Mouse (Mus musculus): ENCODE measurements around the gene Zbtb44. TPM values are rescaled to one million over a fixed set of nuclear protein-coding genes. Genes with fewer than 3 reads are reported as not detected.
"Not testable (repeated sequence)": the region's sequence is repeated elsewhere in the genome, so short reads cannot be mapped to it uniquely, and the experiment has no call there.

Zbtb44 gene
- total RNA-seq (2022), result 10 to 100 TPM; 35.1 to 50.5 (median 43.0) TPM

GRCm38 (mm10) chr9:31030532-31031413 lies at the start of gene Zbtb44:
Zbtb44 (plus strand) TSS chr9:31030644.
- DNase-seq (ENCODE audit: low spot score in 2 of 2), result peak in 1 of 2 experiments; percentile 41

- no peak for DNase-seq (ENCODE audit: low spot score in 2 of 2)
These were observed 44.7 kb upstream of the Zbtb44 start for GRCm38 (mm10) chr9:30985782-30986181.

- DNase-seq (ENCODE audit: low spot score in 2 of 2), result no peak
These were observed 37.3 kb upstream of the Zbtb44 start for GRCm38 (mm10) chr9:30993106-30993505.

GRCm38 (mm10) chr9:30996590-30997562 lies 33.6 kb upstream of the Zbtb44 start:
- DNase-seq (ENCODE audit: low spot score in 2 of 2), result no peak

GRCm38 (mm10) chr9:31000641-31001040 lies 29.8 kb upstream of the Zbtb44 start:
- DNase-seq (ENCODE audit: low spot score in 2 of 2), result no peak

- DNase-seq (ENCODE audit: low spot score in 2 of 2), result no peak
These were observed 27.9 kb upstream of the Zbtb44 start for GRCm38 (mm10) chr9:31002528-31002927.

- DNase-seq (ENCODE audit: low spot score in 2 of 2), result no peak
These were observed 21.1 kb upstream of the Zbtb44 start for GRCm38 (mm10) chr9:31009334-31009733.

GRCm38 (mm10) chr9:31010040-31010439 lies 20.4 kb upstream of the Zbtb44 start:
- DNase-seq (ENCODE audit: low spot score in 2 of 2), result no peak

GRCm38 (mm10) chr9:31010749-31011148 lies 19.7 kb upstream of the Zbtb44 start:
- peak; percentile 12 to 13 for DNase-seq (ENCODE audit: low spot score in 2 of 2)

GRCm38 (mm10) chr9:31011533-31011932 lies 18.9 kb upstream of the Zbtb44 start:
- DNase-seq (ENCODE audit: low spot score in 2 of 2), result no peak

- no peak for DNase-seq (ENCODE audit: low spot score in 2 of 2)
These were observed 17.8 kb upstream of the Zbtb44 start for GRCm38 (mm10) chr9:31012674-31013073.

- no peak for DNase-seq (ENCODE audit: low spot score in 2 of 2)
These were observed 17.0 kb upstream of the Zbtb44 start for GRCm38 (mm10) chr9:31013415-31013814.

GRCm38 (mm10) chr9:31017616-31018015 lies 12.8 kb upstream of the Zbtb44 start:
- DNase-seq (ENCODE audit: low spot score in 2 of 2), result no peak

GRCm38 (mm10) chr9:31018158-31018557 lies 12.3 kb upstream of the Zbtb44 start:
- DNase-seq (ENCODE audit: low spot score in 2 of 2), result no peak

- DNase-seq (ENCODE audit: low spot score in 2 of 2), result no peak
These were observed 11.7 kb upstream of the Zbtb44 start for GRCm38 (mm10) chr9:31018705-31019104.

GRCm38 (mm10) chr9:31028251-31028650 lies 2.2 kb upstream of the Zbtb44 start:
- DNase-seq (ENCODE audit: low spot score in 2 of 2), result no peak

GRCm38 (mm10) chr9:31029751-31030511 lies 513 bp upstream of the Zbtb44 start:
- peak; percentile 91 to 94 for DNase-seq (ENCODE audit: low spot score in 2 of 2)

GRCm38 (mm10) chr9:31031414-31031843 lies 985 bp downstream of the Zbtb44 start:
- DNase-seq (ENCODE audit: low spot score in 2 of 2), result no peak

- DNase-seq (ENCODE audit: low spot score in 2 of 2), result no peak
These were observed 2.1 kb downstream of the Zbtb44 start for GRCm38 (mm10) chr9:31032546-31032945.

GRCm38 (mm10) chr9:31050208-31050607 lies 19.8 kb downstream of the Zbtb44 start:
- DNase-seq (ENCODE audit: low spot score in 2 of 2), result no peak

- DNase-seq (ENCODE audit: low spot score in 2 of 2), result not testable (repeated sequence)
These were observed 21.1 kb downstream of the Zbtb44 start for GRCm38 (mm10) chr9:31051509-31051908.
